Mouse (Mus musculus) T-helper 2 cell (primary cell): Measurements from ENCODE around the gene 2810408A11Rik.

Experiments used
- in situ Hi-C: fragments of 300-600 bp; cut with MboI, MseI; formaldehyde crosslinking; loops from one replicate; pipeline ENCODE4 v1.15.1; 2025; ENCODE audit warnings: high pct_unique_total_duplicates

Gene 2810408A11Rik

DNA sequence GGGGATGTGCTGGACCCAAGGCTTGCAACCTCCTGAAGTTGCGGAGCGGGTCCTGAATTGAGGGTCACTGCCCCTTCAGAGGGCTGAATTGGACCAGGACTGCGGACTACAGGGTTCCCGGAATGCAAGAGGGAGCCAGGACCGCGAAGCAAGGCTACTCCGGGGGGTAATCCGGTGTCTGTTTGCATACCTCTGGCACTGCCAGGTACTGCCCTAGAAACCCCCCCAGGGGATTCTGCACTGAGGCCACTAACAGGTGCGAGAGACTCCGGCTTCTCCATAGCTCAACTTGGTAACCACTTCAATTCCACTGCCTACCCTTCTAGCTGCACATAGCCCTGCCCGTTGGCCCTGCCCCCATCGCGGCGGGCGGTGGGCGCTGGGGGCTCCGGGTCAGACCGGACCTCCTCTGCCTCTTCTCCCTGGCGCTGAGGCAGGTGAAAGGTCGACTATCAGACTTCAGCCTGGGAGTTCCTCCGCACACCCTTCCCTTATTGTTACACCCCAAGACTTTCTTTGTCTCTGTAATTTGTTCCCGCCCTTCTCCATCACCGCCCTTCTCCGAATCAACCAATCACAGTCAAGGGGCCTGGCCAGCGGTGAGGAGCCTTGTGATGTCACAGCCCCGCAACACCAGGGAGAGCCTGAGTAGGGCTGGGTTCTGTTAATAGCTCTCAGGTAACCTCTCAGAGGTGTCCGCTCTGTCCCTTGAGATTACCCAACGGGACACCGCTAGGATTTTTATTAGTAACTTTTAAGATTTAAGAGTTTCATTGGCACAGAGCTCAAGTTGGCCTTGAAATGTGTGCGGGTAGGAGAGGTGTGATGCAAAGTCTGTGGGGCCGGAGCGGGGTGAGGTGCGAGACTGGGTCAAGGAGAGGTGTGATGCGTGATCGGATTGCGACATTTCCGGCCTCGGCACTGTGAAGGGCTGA is at the start of gene 2810408A11Rik, which contains the start of gene Neurl4:
TSS of gene 2810408A11Rik (minus strand) at position 517 of the 935 bp plus-strand sequence.
TSS of gene Neurl4 (plus strand) at position 602 of the 935 bp plus-strand sequence.
- in situ Hi-C loops, result no loop called here

DNA sequence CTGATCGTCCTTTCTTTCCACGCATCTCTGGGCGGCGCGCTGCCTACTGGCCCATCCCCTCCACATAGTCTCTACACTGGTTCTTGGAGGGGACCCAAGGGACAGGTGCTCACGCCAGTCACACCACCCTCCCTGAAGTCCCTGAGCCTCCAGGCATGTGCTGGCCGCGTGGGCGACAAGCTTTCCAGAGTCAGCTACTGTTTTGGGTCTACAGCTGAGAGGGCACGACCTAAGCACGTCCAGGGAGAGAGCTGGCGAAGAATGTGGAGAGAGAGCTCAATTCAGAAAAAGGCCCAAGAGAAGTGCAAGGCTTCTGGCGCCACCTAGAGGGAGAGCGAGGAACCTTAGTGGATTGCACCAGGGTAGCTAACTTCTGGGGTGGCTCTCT is 48.0 kb upstream of the 2810408A11Rik start:
- in situ Hi-C loops, result no loop called here

DNA sequence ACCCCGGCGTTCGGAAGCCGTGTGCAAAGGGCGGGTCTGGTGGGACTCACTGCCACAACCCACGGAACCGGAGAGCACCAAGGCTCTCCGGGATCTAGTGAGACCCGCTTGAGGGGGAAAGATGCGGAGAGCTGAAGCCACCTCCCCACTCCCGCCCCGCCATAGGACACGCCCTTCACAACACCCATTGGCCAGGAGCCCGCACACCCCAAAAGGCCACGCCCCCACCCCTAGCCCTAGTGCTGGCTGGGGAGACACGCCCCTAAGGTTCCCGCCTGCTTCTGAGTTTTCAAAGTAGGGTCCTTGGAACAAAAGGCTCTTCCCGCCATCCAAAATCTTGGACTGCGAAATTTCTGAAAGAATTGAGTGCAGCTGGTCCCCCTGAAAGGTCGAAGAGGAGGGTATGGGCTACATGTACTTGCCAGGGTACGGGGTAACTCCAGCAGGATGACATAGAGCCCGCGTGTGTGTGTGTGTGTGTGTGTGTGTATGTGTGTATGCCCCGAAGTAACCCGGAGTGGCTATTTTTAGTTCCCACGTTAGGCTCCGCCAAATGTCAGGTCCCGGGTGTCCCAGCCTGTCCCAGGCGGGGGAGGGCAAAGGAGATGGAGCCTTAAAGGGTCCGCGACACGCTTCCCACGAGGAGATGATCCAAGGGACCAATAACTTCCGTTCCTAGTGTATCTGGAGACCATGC is 47.4 kb upstream of the 2810408A11Rik start, which contains the start of gene Slc2a4:
TSS of gene Slc2a4 (minus strand) at position 123 of the 697 bp plus-strand sequence.
- in situ Hi-C loops, result no loop called here

DNA sequence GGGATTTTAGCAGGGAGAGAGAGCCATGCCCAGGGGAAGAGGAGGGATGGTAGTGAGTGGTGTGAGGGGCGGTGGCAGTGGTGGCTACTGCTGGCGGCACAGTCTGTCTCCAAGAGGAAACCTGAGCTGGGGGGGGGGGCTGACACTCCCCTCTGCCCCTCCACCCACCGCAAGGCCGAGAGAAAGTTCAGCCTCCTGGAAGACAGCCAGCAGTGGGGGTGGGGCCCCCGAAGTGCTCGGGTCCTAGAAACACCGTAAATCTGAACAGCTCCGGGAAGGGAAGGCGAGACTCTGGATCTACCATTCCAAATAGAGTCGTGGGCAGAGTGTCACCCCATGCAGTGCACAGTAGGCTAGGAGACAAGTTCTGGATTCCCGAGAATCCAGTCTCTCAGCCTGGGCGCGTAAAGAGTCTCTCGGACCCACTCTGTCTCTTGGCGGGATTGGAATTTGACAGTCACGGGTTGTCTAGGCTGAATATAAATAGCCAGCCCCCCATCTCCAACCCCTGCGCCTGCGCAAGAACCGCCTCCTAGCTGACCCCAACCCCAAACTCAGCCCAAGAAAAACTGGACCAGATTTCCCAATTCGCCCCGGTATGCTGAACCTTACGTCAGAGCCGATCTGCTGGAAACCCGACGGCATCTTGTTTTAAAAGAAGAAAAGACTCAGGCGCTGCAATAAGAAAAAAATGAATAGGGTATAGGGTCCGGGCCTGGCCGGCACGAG is 46.7 kb upstream of the 2810408A11Rik start:
- in situ Hi-C loops, result no loop called here

DNA sequence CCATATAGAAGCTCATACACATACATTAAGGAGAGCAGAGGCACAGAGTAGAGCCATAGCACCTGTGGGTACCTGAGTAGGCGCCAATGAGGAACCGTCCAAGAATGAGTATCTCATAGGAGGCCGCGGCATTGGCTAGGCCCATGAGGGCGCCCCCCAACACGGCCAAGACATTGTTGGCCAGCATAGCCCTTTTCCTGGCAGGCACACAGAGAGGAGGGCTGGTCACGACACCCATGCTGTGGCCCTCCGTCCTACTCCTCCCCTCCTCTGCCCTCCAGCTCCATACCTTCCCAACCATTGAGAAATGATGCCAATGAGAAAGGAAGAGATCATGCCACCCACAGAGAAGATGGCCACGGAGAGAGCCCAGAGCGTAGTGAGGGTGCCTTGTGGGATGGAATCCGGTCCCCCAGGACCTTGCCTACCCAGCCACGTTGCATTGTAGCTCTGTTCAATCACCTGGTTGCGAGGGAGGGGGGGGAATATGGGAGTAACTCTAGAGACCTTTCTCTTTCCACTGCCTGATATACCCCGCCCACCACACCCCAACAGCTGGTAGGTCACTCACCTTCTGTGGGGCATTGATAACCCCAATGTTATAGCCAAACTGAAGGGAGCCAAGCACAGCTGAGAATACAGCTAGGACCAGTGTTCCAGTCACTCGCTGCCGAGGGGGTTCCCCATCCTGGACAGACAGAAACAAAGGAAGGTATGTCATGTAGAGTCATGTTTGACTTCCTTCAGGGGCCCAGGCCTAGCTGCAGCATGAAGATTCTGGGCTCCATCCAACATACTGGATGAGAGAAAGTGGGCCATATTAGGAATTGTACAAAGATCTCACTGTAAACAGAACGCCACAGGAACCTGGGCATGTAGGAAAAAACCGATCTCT is 45.5 kb upstream of the 2810408A11Rik start:
- in situ Hi-C loops, result no loop called here

DNA sequence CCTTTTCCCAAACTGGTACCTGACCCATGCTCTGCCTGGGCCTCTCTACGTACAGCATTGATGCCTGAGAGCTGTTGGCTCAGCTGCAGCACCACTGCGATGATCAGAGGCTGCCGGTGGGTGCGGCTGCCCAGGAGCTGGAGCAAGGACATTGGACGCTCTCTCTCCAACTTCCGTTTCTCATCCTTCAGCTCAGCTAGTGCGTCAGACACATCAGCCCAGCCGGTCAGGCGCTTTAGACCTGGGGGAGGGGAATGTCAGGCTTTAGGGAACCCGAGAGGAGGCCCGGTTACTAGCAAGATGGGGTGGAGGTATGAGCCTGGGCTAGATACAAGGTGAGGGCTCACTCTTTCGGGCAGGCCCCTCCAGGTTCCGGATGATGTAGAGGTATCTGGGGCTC is 44.4 kb upstream of the 2810408A11Rik start:
- in situ Hi-C loops, result no loop called here

DNA sequence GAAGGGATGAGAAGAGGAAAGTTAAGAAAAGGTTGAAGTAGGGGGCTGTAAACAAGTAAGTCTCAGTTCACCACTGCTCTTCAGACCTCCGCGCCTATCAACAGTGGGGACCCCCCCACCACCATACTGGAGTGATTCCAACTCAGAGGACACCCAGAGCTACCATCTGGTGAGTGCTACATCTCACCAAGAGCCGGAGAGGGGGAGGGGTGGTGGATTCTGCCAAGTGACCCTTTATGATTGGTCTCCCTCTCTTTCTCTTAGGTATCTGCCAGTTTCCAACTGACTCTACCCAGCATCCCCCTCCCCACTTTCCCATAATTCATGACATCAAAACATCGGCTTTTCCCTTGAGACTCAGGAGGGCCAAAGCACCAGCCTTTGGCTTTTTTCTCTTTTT is 40.2 kb upstream of the 2810408A11Rik start:
- in situ Hi-C loops, result no loop called here

DNA sequence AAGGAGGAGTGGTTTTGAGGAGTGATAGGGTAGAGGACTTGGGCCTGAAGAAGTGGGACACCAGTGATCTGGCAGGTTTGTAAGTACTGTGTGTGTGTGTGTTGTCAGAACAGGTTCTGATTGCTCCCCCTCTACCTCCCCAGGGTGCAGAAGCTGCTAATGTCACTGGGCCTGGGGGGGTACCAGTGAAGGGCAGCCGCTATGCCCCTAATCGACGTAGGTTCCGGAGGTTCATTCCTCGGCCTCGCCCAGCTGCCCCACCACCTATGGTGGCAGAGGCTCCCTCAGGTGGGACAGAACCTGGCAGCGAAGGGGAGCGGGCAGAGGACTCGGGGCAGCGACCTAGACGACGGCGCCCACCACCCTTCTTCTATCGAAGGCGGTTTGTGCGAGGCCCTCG is 38.9 kb upstream of the 2810408A11Rik start:
- in situ Hi-C loops, result no loop called here

DNA sequence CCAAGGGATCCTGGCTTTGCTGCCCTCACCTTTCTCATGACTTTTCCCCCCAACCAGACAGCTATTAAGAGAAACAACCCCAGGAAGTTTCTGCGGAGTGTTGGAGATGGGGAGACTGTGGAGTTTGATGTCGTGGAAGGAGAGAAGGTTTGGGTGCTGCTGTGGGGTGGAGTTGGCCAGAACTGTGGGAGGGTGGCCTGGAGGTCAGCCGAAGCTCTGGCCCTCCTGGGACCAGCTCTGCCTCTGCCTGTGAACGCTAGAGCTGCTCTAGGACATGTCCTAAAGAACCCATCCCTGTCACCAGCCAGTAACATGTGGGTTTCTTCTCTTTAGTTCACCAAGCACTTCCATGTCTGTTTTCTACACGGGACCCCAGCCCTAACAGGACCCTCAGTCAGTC is 38.4 kb upstream of the 2810408A11Rik start:
- in situ Hi-C loops, result no loop called here

DNA sequence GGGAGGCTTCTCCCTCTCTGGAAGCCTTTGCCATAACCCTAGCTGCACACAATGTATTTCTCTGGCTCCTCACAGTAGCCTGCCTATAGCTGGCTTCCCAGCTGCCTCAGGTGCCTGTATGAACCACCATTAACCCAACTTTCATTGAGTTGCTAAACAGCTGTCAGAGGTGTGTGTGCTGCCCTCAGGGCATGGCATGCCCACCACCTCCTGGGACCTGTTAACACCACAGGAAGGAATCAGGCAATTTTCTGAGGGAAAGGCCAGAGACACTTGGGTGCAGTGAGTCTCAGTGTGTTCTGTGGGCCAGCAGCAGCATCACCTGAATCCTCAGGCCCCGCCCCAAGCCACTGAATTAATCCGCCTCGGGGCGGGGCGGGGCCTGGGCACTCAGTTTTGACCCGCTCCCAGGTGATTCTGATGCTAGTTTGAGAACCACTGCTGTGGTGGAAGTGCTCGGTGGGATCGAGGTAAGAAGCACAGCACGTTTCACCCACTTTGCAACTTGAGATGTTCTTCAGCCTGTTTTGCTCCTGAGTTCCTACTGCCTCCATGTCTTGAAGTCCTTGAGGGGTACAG is 37.7 kb upstream of the 2810408A11Rik start:
- in situ Hi-C loops, result no loop called here

DNA sequence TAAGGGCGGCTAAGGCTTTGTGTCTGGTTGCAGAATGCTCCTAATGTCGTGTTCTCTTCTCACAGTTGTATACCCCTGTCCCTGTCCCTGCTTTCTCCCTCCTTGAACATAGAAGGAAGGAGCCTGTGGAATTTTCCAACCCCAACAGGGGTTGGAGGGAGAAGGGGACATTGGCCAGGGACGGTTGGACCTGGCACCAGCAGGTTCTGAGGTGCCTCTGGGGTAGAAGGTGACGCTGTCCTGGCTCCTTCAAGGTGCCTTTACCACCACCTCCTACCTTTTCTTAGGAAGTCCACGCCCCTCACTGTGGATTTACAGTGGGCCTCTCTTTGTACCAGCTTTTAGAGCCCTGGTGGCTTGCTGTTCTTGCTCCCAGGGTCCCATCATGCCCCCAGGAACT is 37.0 kb upstream of the 2810408A11Rik start:
- in situ Hi-C loops, result no loop called here

DNA sequence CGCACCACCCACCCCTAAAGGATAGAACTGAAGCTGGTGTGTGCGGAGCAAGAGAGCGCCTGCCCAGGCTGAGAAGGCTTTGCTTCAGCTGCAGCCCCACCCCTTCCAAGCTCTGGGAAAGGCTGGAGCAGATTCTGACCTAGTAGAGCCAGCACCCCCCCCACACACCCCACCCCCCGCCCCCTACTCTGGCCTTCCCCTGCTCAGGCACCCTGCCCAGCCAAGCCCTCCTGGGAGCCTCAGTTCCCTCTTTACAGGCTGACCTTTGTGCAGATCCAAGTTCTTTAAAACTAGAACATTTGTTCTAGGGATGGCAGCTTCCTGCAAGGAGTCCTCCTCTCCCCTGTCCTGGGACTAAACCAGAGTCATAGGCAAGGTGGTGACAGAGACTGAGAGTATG is 36.6 kb upstream of the 2810408A11Rik start:
- in situ Hi-C loops, result no loop called here

DNA sequence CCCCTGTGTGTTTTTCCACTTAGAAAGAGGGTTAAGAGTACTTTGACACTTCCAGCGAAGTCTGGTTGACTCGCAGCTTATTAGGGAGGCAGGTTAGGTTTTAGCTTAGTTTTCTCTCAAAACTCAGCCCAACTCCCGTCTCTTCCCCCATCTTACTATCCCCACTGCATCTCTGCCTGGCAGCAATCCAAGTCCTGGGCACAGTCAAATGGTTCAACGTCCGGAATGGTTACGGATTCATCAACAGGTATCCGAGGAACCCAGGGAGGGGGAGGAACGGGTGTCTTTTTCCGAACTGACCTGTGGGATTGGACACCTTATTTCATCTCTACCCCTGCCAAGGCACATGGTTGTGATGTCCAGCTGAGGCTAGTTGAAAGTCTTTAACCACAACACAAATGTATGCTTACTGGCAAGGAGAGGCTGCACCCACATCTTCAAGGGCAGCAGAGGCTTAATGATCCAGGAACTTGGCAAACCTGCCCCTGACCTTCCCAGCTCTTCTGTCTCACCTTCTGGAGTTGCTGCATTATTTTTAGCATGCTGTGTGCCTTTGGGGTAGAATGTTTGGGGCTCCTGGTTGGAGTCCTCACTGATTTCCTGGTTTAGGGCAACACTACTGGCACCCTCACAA is 36.0 kb upstream of the 2810408A11Rik start:
- in situ Hi-C loops, result no loop called here

DNA sequence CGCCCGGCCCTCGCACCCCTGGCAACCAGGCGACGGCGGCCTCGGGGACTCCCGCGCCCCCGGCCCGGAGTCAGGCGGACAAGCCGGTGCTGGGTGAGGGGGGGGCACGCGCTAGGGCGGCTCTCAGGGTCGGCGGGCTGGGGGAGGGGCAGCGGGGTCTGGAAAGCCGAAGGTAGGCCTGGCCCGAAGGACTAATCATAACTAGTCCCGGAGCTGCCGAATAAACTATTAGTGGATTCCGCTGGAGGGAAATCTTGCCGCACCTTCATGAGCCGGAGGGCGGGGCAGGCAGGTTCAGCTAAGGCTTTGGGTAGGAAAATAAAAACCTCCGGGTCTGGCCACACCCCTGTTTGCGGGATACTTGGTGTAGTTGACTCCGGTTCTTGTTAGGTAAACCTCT is 35.4 kb upstream of the 2810408A11Rik start:
- in situ Hi-C loops, result no loop called here

DNA sequence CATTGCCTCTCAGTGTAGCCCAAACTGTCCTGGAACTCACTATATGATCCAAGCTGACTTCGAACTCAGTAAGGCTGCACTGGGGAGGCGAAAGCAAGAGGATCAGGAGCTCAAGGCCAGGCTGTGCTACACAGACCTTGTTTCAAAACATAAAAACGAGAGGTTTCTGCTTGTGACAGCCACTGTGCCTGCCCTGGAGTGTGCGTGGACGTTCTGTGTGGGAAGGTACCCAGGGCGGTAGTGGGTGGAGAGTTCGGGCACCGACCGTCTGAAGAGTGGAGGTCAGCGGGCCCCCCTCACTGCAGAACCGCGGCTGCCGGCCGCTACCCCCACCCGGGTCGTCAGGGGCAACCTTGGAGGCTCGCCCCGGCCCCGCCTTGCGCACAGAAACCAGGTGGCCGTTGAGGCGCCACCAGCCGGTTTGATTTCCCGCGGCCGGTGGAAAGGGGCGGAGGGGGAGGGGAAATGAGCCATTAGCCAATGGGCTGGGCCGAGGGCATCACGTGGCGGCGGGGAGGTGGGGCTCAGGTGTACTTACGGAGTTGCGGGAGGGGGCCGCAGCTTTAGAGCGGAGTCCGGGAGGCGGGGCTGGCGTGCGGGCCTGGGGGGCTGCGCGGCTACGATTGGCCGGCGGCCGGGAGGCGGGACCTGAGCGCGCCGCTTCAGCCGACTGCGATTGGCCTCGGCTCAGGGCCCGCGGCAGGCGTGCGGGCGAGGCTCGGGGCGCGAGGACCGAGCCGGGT is 34.5 kb upstream of the 2810408A11Rik start, which contains the start of gene Ybx2:
TSS of gene Ybx2 (plus strand) at position 660 of the 743 bp plus-strand sequence.
- in situ Hi-C loops, result no loop called here

DNA sequence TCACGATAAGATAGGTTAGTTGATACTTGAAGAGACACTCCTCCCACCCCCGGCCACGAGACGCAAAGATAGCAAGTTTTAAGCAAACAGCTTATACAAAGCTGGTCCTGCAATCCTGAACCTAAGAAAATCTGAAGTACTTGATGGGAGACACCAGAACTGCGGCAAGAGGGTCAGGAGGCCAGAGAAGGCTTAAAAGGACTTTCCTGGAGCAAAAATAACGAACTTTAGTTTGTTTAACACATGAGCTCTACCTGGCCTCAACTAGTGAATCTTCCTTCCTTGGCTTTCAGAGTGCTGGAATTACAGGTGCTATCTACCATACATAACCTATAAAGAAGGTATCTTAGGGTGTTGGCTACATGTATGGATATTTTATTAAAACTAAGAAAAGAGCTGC is 33.9 kb upstream of the 2810408A11Rik start:
- in situ Hi-C loops, result loop anchor here (5.0 kb wide), 1 partner anchor 33 kb away; no protein-coding TSS in a partner anchor

DNA sequence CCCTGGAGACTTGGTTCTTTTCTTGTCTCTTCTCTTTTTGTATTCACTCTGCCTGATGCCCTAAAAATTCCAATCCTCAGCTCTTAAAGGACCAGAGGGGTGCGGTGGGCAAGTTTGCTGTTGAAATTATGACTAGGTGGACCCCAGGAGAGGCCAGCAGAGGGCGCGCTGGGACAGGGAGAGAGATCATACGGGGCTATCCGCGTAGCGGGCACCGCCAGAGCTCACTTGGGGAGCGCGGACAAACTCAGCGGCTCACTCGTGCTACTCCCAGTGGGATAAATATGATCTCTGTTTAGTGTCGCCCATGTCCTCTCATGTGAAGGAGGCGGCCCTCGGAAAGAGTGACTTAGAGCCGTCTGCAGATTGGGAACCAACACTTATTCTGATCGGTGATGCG is 33.4 kb upstream of the 2810408A11Rik start:
- in situ Hi-C loops, result loop anchor here (5.0 kb wide), 1 partner anchor 33 kb away; no protein-coding TSS in a partner anchor

DNA sequence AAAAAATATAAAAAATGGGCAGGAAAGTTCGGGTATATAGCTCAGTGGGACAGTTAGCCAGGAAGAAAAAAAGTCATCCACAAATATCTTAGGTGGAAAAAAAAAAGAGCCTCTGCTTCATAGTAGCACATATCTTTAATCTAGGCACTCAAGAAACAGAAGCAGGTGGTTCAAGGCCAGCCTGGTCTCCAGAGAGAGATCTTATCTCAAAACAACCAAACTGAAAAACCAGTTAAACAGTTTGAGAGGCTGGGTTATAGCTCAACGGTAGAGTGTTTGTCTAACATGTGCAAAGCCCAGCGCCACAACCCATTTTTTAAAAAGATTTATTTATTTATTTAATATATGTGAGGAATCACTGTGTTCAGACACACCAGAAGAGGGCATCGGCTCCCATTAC is 32.3 kb upstream of the 2810408A11Rik start:
- in situ Hi-C loops, result loop anchor here (5.0 kb wide), 1 partner anchor 34 kb away; no protein-coding TSS in a partner anchor

DNA sequence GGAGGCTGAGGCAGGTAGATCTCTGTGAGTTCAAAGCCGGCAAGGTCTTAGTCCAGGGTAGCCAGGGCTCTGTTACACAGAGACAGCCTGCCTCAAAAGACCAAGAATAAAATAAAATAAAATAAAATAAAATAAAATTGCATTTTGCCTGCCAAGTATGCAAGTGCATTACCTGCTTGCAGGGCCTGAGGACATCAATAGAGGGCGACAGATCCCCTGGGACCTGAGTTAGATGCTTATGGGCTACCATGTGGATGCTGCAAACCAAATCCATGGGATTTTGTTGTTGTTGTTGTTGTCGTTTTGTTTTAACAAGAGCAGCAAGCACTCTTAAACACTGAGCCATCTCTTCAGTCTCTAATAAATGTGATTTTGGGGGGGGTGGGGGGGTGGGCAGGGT is 31.5 kb upstream of the 2810408A11Rik start:
- in situ Hi-C loops, result loop anchor here (5.0 kb wide), 1 partner anchor 35 kb away; no protein-coding TSS in a partner anchor
